Mouse (Mus musculus) gastrocnemius, postnatal 36 days (tissue): ENCODE measurements at regions not wholly inside any gene's neighbourhood (a gene's known extent, or its start where the extent isn't known, plus 50 kb on each side); places are given as distances from the start of the nearest gene placed in this dataset.

ENCODE experiments used
- DNase-seq, 2 experiments: peaks; one replicate each; pipeline ENCODE4 v3.0.0; 2022
- intact Hi-C: fragments of 180-260 bp; cut with DNase I; formaldehyde crosslinking; loops from one replicate; pipeline ENCODE4 v1.15.1; 2025

DNA sequence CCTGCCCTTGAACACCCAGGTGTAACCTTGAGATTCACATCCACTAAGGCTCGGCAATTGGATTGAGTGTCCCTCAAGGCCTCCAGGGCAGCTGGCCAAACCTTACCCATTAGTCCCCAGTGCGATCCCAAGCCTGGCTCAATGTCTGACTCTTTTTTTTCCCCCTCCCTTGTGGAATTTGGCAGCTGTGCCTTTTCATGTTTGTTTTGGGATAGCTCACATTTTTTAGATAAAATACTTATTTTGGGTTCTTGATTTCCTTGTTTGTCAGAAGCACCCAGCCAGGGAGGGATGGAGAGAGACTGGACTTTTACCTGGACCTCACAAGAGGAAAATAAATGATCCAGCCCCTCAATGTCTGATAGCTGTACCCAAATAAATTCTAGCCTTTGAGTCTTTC lies 134.5 kb downstream of the Gm10295 start:
- DNase-seq, result no peak

DNA sequence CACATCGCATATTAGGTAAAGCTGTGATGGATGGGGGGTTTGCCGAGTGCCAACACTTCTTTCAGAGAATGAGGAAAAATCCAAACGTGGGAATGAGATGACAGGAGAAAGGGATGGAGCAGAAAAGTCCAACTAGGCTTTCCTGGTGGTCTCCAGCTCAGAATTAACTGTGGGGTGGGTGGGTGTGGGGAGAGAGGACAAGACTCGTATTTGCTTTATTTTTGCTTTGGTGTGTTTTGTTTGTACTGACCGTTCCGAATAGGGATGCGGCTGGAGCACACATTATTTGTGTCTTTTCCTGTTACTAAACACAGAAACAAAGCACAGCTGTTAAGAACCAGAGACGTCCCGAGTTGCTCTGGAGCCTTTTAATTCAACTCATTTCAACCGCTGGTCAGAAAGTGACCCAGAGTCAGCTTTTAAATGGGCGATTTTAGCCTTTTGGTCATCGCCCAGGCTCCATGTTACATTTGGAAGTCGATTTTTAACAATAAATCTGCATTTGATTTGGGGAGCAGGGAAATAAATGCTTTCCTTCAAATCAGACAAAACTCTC lies 136.7 kb downstream of the Gm10295 start:
- intact Hi-C loops, result no loop called here
- no peak for DNase-seq

More for the DNA sequence above, 134.5 kb downstream of the Gm10295 start:
- intact Hi-C loops, result no loop called here

DNA sequence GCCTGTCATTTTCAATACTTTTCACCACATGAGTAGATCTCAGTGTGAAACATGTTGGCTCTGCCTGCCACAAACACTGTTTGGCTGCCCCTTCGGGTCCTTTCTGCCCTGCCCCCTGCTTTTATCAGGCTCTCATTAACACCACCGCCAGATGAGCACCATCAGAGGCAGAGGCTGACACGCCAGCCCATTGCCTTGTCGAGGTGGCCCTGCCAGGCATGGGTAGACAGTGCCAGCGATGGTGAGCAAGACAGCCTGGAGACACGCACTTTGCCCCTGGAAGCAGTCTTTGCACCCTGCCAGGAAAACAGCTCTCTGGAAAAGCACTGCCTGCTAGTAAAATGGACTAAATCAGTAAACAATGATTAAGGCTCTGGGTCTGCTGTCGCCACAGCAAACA lies 158.2 kb downstream of the Gm10295 start:
- intact Hi-C loops, result no loop called here
- DNase-seq, result no peak

DNA sequence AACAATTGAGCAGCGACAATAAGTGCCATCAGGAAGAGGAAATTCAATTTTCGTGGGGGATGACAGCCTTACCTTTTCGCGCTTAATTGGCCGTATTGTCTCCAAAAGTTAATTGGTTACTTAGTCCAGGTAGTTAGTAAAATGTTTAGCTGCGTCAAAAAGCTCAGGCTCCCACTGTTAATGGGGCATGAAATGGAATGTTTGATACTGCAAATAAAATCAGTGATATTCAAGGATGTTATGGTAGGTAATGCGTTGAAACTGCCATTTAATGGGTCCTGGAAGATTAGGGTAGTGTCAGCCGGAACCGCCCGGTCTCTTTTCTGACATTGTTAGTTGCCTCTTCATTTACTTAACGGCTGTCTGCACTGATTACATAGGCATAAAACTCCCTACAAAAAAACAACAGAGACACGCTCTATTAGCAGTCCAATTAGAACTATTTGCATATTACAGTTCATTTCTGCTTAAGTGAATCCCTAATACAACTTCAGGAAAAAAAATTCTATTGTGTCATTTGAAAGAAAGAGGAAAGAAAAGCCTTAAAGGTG lies 161.0 kb downstream of the Gm10295 start:
- no peak for DNase-seq
- intact Hi-C loops, result no loop called here

DNA sequence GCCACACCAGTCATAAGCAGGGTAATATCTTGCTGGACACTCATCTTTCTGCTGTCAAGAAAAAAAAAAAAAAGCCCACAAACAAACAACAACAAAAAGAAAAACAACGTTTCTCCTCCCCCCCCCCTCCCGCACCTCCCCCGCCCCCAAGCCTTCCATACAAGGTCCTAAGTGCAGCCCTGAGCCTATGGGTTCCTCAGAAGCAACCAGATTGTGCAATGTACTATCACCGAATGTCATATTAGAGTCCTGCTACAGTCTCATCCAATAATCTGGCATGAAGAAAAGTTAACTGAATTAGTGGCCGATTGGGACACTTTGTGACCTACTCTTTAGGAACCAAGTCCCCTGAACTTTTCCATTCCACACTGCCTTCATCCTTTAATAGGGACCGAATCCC lies 161.5 kb downstream of the Gm10295 start:
- intact Hi-C loops, result no loop called here
- DNase-seq, result no peak

DNA sequence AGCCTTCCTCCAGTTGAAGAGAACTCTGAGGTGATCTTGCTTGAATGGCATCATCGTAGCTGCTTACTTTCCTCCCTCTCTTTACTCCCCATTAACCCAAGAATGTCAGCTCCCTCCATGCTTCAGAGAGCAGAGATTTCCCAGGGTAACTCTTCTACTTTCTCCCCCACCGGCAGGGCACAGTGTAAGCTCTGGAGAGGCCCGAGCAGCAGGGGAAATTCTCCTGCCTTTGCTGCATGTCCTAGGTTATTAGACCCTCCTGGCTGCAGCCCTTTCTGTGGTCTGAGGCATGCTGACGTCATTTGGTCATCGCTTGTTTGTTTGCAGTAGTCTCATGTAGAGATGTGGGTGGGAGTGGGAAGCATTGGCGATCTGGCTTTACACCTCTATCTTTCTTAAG lies 163.2 kb downstream of the Gm10295 start:
- DNase-seq, result no peak
- intact Hi-C loops, result no loop called here

DNA sequence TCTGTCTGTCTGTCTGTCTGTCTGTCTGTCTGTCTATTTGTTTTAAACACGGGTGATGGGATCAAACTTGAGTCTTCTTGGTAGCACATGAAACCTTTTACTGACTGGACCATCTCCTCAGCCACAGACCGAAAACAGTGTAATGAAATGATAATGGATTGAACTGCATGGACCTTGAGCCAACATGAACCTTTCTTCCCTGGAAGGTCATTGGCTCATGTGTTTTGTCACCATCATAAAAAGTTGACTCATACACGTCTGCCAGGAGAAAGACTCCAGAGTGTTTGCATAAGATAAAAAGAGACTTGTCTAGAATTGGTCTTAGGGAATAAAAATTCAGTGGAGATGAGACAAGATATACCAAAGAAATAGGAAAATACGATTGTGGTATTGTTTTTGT lies 176.4 kb downstream of the Gm10295 start:
- intact Hi-C loops, result no loop called here
- no peak for DNase-seq

DNA sequence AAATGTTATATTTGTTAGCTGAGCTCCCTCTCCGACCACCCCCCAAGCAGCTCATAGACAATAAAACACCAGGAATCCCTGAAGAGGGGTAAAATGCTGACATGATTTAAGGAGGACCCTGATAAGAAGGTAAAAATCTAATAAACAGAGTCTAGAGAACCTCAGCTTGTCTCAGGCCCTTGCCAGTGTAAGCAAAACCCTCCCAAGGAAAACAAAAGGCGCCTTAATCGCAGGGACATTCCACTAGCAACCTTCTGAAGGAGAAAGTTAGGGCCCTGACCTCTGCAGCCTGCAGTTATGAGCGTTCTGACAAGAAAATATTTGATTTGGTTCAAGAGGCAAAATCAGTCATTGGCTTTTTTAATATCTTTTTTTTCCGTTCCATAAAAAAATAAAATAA lies 212.2 kb downstream of the Gm10295 start:
- intact Hi-C loops, result no loop called here
- DNase-seq, result no peak

DNA sequence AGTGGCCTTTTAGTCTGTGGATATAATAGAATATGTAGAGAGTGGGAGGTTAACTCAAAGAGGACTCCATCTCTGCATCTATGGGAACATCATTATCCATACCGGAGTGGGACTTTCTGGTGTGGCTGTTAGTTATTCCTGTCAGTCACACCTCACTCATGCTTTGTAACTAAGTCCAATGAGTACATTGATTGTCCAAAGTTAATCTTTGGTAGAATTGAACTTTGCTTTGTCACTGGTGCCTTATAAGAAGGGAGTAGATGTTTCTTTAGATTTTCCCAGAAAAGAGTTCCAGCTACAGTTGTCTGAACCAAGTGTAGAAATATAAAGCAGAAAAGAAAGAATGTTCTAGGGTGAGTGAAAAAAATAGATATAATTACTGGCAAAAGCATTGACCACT lies 221.3 kb downstream of the Gm10295 start:
- no peak for DNase-seq
- intact Hi-C loops, result no loop called here

DNA sequence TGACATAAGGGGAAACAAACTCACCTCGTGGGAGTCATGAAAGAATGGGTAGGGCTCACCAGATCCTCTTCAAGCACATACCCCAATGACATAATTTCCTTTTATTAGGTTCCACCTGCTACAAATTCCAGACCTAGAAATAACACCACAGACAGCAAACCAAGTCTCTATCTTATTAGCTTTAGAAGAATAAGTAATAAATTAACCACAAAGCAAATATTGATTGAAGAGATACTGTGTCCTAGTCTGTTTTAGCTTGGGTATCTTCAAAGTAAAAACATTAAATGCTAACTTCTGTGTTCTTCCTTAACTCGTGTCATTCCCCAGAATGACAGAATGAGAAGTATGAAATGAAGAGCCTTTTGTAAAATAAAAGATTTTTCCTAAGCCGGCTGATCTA lies 222.4 kb downstream of the Gm10295 start:
- DNase-seq, result no peak
- intact Hi-C loops, result no loop called here

DNA sequence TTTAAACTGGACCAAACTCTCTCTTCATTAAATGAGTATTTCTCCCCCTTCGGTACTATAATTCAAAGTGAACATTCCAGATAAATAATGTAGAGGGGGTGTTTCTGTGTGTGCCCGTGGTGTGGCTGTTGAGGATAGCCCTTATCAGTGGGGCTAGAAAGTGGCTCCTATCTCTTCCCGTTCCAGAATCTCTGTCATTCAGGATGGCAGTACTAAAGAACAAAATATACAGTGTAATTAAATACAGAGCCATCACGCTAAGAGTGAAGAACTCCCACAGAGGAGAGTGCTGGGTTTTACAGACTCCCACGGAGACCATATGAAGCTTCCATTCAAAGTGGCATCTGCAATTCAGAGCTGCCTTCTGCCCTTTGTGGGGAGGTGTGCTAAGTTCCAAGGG lies 229.8 kb downstream of the Gm10295 start:
- DNase-seq, result no peak
- intact Hi-C loops, result no loop called here

DNA sequence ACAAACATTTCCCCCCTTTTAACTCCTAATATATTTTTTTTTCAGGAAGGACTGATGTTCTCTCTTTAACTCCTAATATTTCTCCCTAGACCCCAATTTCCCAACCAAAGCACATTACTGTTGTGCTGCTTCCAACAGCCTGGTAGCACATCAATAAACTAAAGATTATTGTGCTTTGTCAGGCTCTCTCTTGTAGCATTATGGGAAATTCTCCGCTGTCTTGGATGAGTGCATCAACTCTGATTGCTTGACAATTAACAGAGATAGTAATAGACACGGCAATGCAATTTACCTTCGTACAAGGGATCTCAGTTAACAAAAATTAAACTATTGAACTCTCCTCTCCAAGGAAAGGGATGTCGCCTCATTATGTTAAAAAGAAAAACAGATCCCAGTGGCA lies 230.3 kb downstream of the Gm10295 start:
- no peak for DNase-seq

DNA sequence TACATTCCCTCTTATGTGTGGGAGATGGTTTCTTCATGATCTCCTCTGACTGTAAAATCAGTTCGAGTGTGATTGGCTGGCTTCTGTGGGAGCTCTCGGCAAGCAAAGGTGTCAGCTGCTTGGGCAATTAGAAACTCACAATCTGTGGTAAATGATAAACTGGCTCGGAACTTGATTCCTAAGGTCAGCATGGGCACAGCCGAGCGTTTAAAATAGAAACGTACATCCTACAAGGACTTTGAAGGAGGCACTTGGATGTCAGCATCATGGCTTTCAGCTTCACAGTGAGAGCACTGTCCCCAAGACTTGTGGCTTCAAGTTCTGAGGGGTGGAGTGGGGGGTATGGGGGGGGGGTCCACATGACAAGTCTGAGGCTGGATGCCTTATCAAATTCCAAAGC lies 231.3 kb downstream of the Gm10295 start:
- DNase-seq, result no peak
- intact Hi-C loops, result no loop called here

More for the DNA sequence above, 230.3 kb downstream of the Gm10295 start:
- intact Hi-C loops, result no loop called here

DNA sequence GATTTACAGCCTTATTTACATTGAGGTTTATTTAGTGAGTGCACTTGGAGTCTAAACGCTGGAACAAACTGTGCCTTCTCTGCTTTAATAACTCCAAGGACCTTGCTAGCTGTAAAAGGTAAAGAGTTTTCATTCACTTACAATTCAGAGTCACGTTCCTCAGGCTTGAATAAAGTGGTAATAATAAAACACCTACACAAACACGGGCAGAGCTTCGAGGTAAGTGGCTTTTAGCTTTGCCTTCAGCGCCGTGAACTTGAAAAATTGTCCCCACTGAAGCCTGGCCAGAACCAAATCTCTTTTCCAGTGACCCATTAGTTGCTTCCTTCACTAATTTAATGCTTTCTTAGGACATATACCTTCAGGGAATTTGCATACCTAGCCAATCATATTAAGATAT lies 244.2 kb downstream of the Gm10295 start:
- no peak for DNase-seq
- intact Hi-C loops, result no loop called here

DNA sequence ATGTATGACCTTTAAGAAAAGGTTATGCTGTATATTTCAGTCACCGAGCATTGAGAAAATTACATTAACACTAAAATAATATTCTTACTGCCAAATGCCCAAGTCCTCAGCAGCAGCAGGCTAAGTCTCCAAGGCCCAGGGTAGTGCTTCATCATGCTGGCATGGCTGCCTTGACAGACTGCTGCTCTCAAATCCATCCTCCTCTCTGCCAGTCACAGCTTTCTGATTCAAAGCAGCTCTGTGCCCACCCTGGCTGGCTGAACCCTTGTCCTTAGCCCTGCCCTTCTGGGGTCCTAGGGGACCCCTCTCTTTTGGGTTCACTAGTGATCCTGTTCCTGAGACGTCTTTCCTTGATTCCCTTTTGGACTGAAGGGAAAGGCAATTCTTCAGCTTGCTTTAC lies 251.0 kb downstream of the Gm10295 start:
- no peak for DNase-seq
- intact Hi-C loops, result no loop called here

DNA sequence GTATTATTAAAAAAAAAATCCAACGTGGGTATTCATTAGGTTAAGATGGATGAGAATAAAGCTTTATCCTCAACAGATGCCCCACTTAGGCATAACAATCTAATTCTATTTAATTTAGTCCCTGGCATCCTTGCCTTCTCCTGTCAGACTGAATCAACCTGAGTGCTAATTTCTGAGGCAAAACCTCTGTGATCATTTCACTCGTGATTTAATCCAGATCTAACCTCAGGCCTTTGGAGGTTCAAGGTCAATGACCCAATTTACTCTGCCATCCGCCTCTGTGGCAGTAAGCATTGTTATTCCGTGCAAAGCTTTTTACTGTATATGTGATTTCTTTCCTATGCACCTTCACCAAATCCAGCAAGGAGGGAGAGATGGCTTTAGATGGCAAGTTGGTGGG lies 253.0 kb downstream of the Gm10295 start:
- intact Hi-C loops, result no loop called here

DNA sequence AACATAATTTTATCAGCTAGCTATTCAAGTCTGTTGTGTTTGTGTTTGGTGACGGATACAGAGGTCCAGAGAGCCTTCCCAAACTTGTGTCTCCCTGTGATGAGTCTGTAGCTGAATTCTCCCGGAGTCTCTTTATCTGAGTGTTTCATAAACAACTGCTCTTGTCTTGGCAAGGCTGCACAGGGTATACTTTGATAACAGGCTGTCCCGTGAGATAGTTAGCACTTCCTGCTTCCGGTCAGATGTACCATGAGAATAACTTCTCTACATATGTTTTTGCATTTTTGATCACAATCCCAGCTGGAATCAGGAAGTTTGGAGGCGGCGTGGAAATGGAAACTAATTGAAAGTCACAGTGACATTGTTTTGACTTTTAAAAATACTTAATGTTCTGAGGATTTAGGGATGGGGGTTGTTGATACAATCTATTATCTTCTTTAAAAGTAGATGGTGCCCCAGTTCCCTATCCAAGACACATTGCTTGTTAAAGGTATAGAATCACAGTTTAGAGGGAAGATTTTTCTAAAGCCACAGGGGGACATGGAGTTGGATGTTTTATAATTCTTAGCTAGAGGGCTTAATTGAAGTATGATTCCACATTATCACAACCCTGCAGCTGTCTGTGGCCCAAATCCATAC lies 257.9 kb downstream of the Gm10295 start:
- no peak for DNase-seq
- intact Hi-C loops, result no loop called here

More for the DNA sequence above, 253.0 kb downstream of the Gm10295 start:
- no peak for DNase-seq

DNA sequence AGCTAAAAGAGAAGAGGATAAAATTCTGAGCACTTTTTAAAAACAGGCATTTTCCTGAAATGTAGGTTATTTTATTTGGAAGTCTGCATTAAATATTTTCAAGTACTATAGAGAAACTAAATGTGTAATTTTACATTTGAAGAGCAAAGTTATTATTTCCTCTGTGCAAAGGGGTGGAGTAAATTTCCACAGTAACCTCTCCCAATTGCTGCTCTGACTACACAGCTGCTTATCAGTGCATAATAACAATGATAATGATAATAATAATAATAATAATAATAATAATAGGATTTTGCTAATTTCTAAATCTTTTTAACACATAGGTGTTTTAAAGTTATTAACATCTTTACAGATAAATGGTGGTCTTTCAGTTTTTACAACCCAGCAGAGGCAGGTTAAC lies 258.5 kb downstream of the Gm10295 start:
- intact Hi-C loops, result no loop called here
- no peak for DNase-seq

DNA sequence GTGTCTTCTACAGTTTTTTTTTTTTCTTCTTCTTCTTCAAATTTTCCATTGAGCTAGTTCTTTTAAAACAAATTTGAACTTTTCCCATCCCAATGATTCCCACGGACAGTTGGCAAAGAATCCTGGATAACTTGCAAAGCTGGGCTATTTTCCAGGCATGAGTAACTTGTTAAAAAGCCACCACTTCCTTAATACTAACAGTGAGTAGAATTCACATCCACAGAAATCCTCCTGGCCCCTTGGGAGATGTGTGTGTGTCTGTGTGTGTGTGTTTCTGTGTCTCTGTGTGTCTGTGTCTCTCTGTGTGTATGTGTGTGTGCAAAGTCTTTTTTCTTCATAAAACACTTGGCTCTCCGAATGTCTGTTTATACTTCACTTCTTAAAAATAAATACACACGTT lies 259.0 kb downstream of the Gm10295 start:
- peak in 1 of 2 experiments; percentile 12 for DNase-seq
- intact Hi-C loops, result no loop called here

DNA sequence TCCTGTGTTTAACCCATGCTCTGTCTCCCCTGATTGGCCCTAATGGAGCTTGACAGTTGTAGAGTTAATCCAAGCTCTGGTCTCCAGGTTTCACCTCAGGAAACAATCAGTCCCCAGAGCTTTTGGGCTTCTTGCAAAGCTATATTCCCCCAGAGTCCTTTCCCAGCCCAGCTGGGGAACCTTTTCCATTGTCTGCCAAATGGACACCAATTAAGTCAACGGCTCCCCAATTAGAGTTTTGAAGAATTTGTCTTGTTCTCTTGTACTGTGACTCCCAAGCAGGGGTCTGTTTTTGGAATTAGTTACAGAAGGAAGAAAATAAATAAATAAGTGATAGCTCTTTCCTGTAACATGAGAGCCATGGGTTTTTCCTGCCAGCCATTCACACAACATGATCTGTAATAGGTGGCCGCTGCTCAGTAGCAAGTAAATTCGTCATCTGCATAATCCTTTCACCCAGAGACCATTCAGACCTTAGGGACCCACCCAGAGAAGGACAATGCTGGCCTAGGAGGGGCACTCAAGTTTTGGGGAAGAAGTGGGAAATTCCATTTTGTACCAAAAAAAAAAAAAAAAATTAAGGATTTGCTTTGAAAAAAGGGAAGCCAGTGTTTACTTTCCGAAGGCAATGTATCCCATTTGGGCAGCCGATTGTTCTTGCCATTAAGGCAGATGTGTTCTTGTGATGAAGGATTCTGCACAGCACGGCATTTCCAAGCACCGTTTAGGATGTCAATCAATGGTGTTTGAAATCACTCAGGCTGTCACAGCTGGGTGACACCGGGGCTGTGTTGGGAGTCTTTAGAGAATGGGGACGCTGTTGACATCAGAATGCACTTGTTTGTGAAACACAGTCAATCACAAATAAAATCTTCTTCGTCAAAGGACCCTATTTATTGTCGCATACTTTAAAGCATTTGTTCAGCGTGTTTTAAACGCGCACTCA lies 286.6 kb downstream of the Gm10295 start:
- intact Hi-C loops, result no loop called here
- DNase-seq, result no peak

DNA sequence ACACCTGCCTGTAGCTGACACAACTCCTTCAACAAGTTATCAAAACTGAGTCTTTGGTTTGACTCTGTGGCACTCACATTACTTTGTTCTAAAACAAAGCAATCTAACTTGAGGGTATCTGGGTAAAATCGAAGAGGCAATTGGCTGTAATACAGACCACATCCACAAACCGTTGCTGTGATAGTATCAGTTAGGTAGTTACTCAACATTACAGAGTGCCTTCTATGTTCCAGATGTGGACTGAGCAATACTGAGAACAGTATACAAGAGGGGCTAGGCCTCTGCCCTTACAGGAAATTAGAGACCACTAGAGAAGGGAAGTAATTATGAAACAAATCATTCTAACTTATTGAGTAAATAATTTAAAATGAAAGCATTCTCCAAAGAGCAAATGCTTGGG lies 300.5 kb downstream of the Gm10295 start:
- DNase-seq, result no peak
- intact Hi-C loops, result no loop called here

DNA sequence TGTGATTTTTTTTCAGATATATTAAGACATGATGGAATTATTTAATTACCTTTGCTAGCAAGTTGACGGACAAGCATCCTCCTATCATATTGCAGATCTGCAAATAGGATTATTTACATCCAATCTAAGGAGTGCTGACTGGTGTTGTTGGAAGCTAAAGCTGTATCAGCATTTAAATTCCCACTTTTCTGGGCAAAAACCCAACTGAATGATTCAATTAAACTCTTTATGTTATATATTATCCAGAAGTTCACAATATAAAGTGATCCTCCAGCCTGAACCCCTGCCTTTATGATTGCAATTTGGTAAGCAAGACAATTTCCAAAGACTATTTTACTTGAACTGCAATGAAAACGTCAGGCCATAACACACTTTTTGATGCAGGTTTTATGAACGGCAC lies 304.1 kb downstream of the Gm10295 start:
- DNase-seq, result no peak
- intact Hi-C loops, result no loop called here
